Mouse (Mus musculus): ENCODE data around the gene Rmnd1. TPM values are rescaled to one million over a fixed set of nuclear protein-coding genes. Genes with fewer than 3 reads are reported as not detected.

Gene Rmnd1
- polyA plus RNA-seq (2014; fragmentation: Nextera tagmentation; extraction: Ambion mirVana): 49.0 and 51.9 TPM in 2 replicates

- Histone ChIP-seq H3K9me3 (ENCODE audit: control insufficient read depth, low read length) (no peaks in the 10 kb centered on the region), H3K4me1 (replicated peaks; ENCODE audit: control insufficient read depth, insufficient read depth, low read length) (no peaks in the 10 kb centered on the region), H3K4me3 (ENCODE audit: low read depth, low read length) (peak within 1 kb of the TSS; percentile 65), H3K9ac (ENCODE audit: low read depth, low read length) (peak within 1 kb of the TSS; percentile 77), H3K4me2 (replicated peaks; ENCODE audit: low read depth, low read length) (peak within 1 kb of the TSS; percentile 74), H3K36me3 (ENCODE audit: control insufficient read depth, insufficient read depth, low read length) (no peaks in the 10 kb centered on the region), H3K27me3 (ENCODE audit: control insufficient read depth, insufficient read depth, low read length) (no peaks in the 10 kb centered on the region), H3K27ac (ENCODE audit: low read depth, low read length) (peak within 1 kb of the TSS; percentile 72)
- peak; percentile 94 for DNase-seq (ENCODE audit: low spot score)
- WGBS: under 1% methylated on average over 57 of the region's 75 CpGs
- ATAC-seq (ENCODE audit: low FRiP score): peak; percentile 96
Observed at GRCm38 (mm10) chr10:4432123-4432931, at the start of gene Rmnd1, which contains the start of gene Armt1. TSS of gene Rmnd1 (minus strand) at chr10:4432388. TSS of gene Armt1 (plus strand) at chr10:4432467.

- ATAC-seq (ENCODE audit: low FRiP score) (no peak), DNase-seq (ENCODE audit: low spot score) (no peak)
- Histone ChIP-seq H3K36me3 (ENCODE audit: control insufficient read depth, insufficient read depth, low read length) (no peaks in the 10 kb centered on the region), H3K9me3 (ENCODE audit: control insufficient read depth, low read length) (no peaks in the 10 kb centered on the region), H3K27ac (ENCODE audit: low read depth, low read length) (no peak overlapping the region), H3K27me3 (ENCODE audit: control insufficient read depth, insufficient read depth, low read length) (no peaks in the 10 kb centered on the region), H3K4me2 (replicated peaks; ENCODE audit: low read depth, low read length) (no peak overlapping the region), H3K4me1 (replicated peaks; ENCODE audit: control insufficient read depth, insufficient read depth, low read length) (no peaks in the 10 kb centered on the region), H3K4me3 (ENCODE audit: low read depth, low read length) (no peak overlapping the region), H3K9ac (ENCODE audit: low read depth, low read length) (no peak overlapping the region)
- WGBS: 86% methylated on average over 8 of the region's 8 CpGs
Observed at GRCm38 (mm10) chr10:4481695-4482094, 49.5 kb upstream of the Rmnd1 start.

- Histone ChIP-seq H3K4me1 (replicated peaks; ENCODE audit: control insufficient read depth, insufficient read depth, low read length) (no peaks in the 10 kb centered on the region), H3K9ac (ENCODE audit: low read depth, low read length) (no peak overlapping the region), H3K4me2 (replicated peaks; ENCODE audit: low read depth, low read length) (no peak overlapping the region), H3K9me3 (ENCODE audit: control insufficient read depth, low read length) (no peaks in the 10 kb centered on the region), H3K36me3 (ENCODE audit: control insufficient read depth, insufficient read depth, low read length) (no peaks in the 10 kb centered on the region), H3K4me3 (ENCODE audit: low read depth, low read length) (no peak overlapping the region), H3K27me3 (ENCODE audit: control insufficient read depth, insufficient read depth, low read length) (no peaks in the 10 kb centered on the region), H3K27ac (ENCODE audit: low read depth, low read length) (no peak overlapping the region)
- ATAC-seq (ENCODE audit: low FRiP score): no peak
- WGBS: 90% methylated on average over 3 of the region's 3 CpGs
- DNase-seq (ENCODE audit: low spot score): no peak
Observed at GRCm38 (mm10) chr10:4480929-4481328, 48.7 kb upstream of the Rmnd1 start.

GRCm38 (mm10) chr10:4476604-4477003, 44.4 kb upstream of the Rmnd1 start:
- Histone ChIP-seq H3K4me3 (ENCODE audit: low read depth, low read length) (no peak overlapping the region), H3K9ac (ENCODE audit: low read depth, low read length) (no peak overlapping the region), H3K4me2 (replicated peaks; ENCODE audit: low read depth, low read length) (no peak overlapping the region), H3K4me1 (replicated peaks; ENCODE audit: control insufficient read depth, insufficient read depth, low read length) (no peaks in the 10 kb centered on the region), H3K36me3 (ENCODE audit: control insufficient read depth, insufficient read depth, low read length) (no peaks in the 10 kb centered on the region), H3K27ac (ENCODE audit: low read depth, low read length) (no peak overlapping the region), H3K9me3 (ENCODE audit: control insufficient read depth, low read length) (no peaks in the 10 kb centered on the region), H3K27me3 (ENCODE audit: control insufficient read depth, insufficient read depth, low read length) (no peaks in the 10 kb centered on the region)
- 95% methylated on average over 5 of the region's 5 CpGs for WGBS
- ATAC-seq (ENCODE audit: low FRiP score) (no peak), DNase-seq (ENCODE audit: low spot score) (no peak)

- WGBS: 87% methylated on average over 3 of the region's 3 CpGs
- no peaks in the 10 kb centered on the region for H3K36me3 ChIP-seq (ENCODE audit: control insufficient read depth, insufficient read depth, low read length)
- no peak overlapping the region for H3K4me2 ChIP-seq (replicated peaks; ENCODE audit: low read depth, low read length)
- no peak overlapping the region for H3K4me3 ChIP-seq (ENCODE audit: low read depth, low read length)
- no peak overlapping the region for H3K9ac ChIP-seq (ENCODE audit: low read depth, low read length)
- no peak for DNase-seq (ENCODE audit: low spot score)
- no peaks in the 10 kb centered on the region for H3K4me1 ChIP-seq (replicated peaks; ENCODE audit: control insufficient read depth, insufficient read depth, low read length)
- no peaks in the 10 kb centered on the region for H3K27me3 ChIP-seq (ENCODE audit: control insufficient read depth, insufficient read depth, low read length)
- no peaks in the 10 kb centered on the region for H3K9me3 ChIP-seq (ENCODE audit: control insufficient read depth, low read length)
- ATAC-seq (ENCODE audit: low FRiP score): no peak
- no peak overlapping the region for H3K27ac ChIP-seq (ENCODE audit: low read depth, low read length)
Observed at GRCm38 (mm10) chr10:4475431-4475830, 43.2 kb upstream of the Rmnd1 start.

- no peak overlapping the region for H3K9ac ChIP-seq (ENCODE audit: low read depth, low read length)
- 92% methylated on average over 11 of the region's 11 CpGs for WGBS
- H3K36me3 ChIP-seq (ENCODE audit: control insufficient read depth, insufficient read depth, low read length): no peaks in the 10 kb centered on the region
- no peaks in the 10 kb centered on the region for H3K9me3 ChIP-seq (ENCODE audit: control insufficient read depth, low read length)
- no peaks in the 10 kb centered on the region for H3K4me1 ChIP-seq (replicated peaks; ENCODE audit: control insufficient read depth, insufficient read depth, low read length)
- no peaks in the 10 kb centered on the region for H3K27me3 ChIP-seq (ENCODE audit: control insufficient read depth, insufficient read depth, low read length)
- H3K27ac ChIP-seq (ENCODE audit: low read depth, low read length): no peak overlapping the region
- ATAC-seq (ENCODE audit: low FRiP score) (no peak), DNase-seq (ENCODE audit: low spot score) (no peak)
- H3K4me2 ChIP-seq (replicated peaks; ENCODE audit: low read depth, low read length): no peak overlapping the region
- H3K4me3 ChIP-seq (ENCODE audit: low read depth, low read length): no peak overlapping the region
Observed at GRCm38 (mm10) chr10:4473591-4473993, 41.4 kb upstream of the Rmnd1 start.

GRCm38 (mm10) chr10:4469406-4469805, 37.2 kb upstream of the Rmnd1 start:
- no peaks in the 10 kb centered on the region for H3K9me3 ChIP-seq (ENCODE audit: control insufficient read depth, low read length)
- no peak overlapping the region for H3K27ac ChIP-seq (ENCODE audit: low read depth, low read length)
- no peaks in the 10 kb centered on the region for H3K4me1 ChIP-seq (replicated peaks; ENCODE audit: control insufficient read depth, insufficient read depth, low read length)
- no peak for DNase-seq (ENCODE audit: low spot score)
- no peaks in the 10 kb centered on the region for H3K27me3 ChIP-seq (ENCODE audit: control insufficient read depth, insufficient read depth, low read length)
- H3K36me3 ChIP-seq (ENCODE audit: control insufficient read depth, insufficient read depth, low read length): no peaks in the 10 kb centered on the region
- H3K4me3 ChIP-seq (ENCODE audit: low read depth, low read length): no peak overlapping the region
- H3K9ac ChIP-seq (ENCODE audit: low read depth, low read length): no peak overlapping the region
- H3K4me2 ChIP-seq (replicated peaks; ENCODE audit: low read depth, low read length): no peak overlapping the region
- no peak for ATAC-seq (ENCODE audit: low FRiP score)
- WGBS: 90% methylated on average over 3 of the region's 3 CpGs

- H3K4me2 ChIP-seq (replicated peaks; ENCODE audit: low read depth, low read length): no peak overlapping the region
- no peak overlapping the region for H3K9ac ChIP-seq (ENCODE audit: low read depth, low read length)
- H3K4me3 ChIP-seq (ENCODE audit: low read depth, low read length): no peak overlapping the region
- ATAC-seq (ENCODE audit: low FRiP score) (no peak), DNase-seq (ENCODE audit: low spot score) (no peak)
- H3K27me3 ChIP-seq (ENCODE audit: control insufficient read depth, insufficient read depth, low read length): no peaks in the 10 kb centered on the region
- 83% methylated on average over 7 of the region's 7 CpGs for WGBS
- H3K9me3 ChIP-seq (ENCODE audit: control insufficient read depth, low read length): no peaks in the 10 kb centered on the region
- no peaks in the 10 kb centered on the region for H3K4me1 ChIP-seq (replicated peaks; ENCODE audit: control insufficient read depth, insufficient read depth, low read length)
- H3K27ac ChIP-seq (ENCODE audit: low read depth, low read length): no peak overlapping the region
- no peaks in the 10 kb centered on the region for H3K36me3 ChIP-seq (ENCODE audit: control insufficient read depth, insufficient read depth, low read length)
Observed at GRCm38 (mm10) chr10:4465799-4466198, 33.6 kb upstream of the Rmnd1 start.

- Histone ChIP-seq H3K4me2 (replicated peaks; ENCODE audit: low read depth, low read length) (no peak overlapping the region), H3K27me3 (ENCODE audit: control insufficient read depth, insufficient read depth, low read length) (no peaks in the 10 kb centered on the region), H3K9me3 (ENCODE audit: control insufficient read depth, low read length) (no peaks in the 10 kb centered on the region), H3K36me3 (ENCODE audit: control insufficient read depth, insufficient read depth, low read length) (no peaks in the 10 kb centered on the region), H3K4me1 (replicated peaks; ENCODE audit: control insufficient read depth, insufficient read depth, low read length) (no peaks in the 10 kb centered on the region), H3K4me3 (ENCODE audit: low read depth, low read length) (no peak overlapping the region), H3K9ac (ENCODE audit: low read depth, low read length) (no peak overlapping the region), H3K27ac (ENCODE audit: low read depth, low read length) (no peak overlapping the region)
- 97% methylated on average over 2 of the region's 2 CpGs for WGBS
- no peak for DNase-seq (ENCODE audit: low spot score)
- ATAC-seq (ENCODE audit: low FRiP score): no peak
Observed at GRCm38 (mm10) chr10:4460201-4460600, 28.0 kb upstream of the Rmnd1 start.
